Mouse (Mus musculus): ENCODE data around the gene Actn2.
A peak's percentile ranks its signal among the peaks of the same experiment; 100 is the strongest.

The Actn2 gene

GRCm38 (mm10) chr13:12311930-12312492 is 28.5 kb downstream of the Actn2 start:
- no peak for DNase-seq

GRCm38 (mm10) chr13:12311371-12311770 is 29.2 kb downstream of the Actn2 start:
- no peak for DNase-seq

DNA sequence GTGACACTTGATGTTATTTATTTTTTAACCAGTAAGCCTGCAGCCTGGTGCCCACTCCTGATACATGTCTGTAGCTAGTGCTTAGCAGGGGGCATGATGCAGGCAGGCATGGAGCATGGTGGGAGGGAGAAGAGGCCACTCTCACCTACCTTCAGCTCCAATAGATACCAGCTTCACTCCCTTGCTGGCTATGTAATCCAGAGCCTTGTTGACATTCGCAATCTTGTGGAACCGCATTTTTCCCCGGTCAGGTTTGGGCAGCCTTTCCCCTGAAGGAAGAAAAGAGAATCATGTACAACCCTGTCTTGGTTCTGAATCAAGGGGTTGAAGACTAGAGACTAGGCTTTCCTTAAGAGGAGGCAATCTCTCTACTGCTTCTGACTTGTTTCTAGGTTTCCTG is 31.1 kb downstream of the Actn2 start:
- no peak for DNase-seq

DNA sequence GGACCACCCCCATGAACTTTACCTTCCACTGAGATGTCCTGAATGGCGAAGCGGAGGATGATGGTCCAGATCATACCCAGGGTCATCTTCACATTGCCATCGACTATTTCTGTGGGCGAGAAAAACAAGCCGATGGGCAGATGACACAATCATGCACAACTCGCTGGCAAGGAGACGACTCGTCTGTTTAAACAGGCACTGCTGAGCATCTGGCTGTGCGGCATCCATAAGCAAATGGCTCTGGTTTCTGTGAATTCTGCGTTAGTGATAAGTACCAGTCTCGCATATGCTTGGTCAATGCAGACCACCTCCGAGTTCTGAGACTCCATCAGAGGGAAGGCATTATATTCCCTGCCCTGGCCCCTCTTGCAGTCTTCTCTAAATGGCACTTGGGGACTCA is 31.7 kb downstream of the Actn2 start:
- DNase-seq, result no peak

GRCm38 (mm10) chr13:12308473-12308872 is 32.1 kb downstream of the Actn2 start:
- no peak for DNase-seq

DNA sequence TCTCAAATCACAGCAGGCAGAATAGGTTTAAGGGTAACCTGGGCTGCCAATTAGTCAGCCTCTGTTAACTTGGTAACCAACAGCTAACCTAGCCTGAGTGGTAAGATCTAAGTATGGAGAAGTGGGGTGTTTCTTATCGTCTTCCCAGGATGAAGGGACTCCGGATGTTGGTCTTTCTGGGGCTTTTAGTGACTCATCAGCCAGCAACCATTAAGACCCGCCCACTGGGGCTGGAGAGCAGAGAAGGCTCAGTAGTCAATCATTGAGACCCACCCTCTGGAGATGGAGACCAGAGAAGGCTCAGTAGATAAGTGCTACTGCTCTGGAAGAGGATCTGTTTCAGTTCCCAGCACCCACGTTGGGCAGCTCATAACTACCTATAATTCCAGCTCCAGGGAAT is 33.3 kb downstream of the Actn2 start:
- no peak for DNase-seq

- DNase-seq, result no peak
These were observed 35.0 kb downstream of the Actn2 start for GRCm38 (mm10) chr13:12305540-12305939.

DNA sequence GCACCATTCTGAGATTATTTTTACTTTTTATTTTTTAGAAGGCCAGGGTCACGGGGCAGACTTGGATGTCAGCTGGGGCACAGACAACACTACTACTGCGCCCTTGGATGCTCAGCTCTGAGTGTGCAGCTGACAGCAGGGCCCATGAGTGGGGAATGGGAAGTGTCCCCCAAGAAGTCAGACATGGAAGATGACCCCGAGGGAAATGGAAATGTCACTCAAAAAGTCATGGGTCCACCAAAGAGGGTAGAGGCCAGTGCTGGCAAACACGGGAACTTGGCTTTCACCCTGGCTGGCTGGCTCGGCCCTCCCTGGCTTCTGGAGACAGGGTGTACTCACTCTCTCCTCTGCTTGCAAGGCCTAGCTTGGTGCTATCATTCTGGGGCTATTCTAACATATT is 35.6 kb downstream of the Actn2 start:
- peak; percentile 92 for DNase-seq

GRCm38 (mm10) chr13:12297777-12298176 is 42.8 kb downstream of the Actn2 start:
- DNase-seq, result no peak

- DNase-seq, result no peak
These were observed 43.9 kb downstream of the Actn2 start for GRCm38 (mm10) chr13:12296701-12297100.

DNA sequence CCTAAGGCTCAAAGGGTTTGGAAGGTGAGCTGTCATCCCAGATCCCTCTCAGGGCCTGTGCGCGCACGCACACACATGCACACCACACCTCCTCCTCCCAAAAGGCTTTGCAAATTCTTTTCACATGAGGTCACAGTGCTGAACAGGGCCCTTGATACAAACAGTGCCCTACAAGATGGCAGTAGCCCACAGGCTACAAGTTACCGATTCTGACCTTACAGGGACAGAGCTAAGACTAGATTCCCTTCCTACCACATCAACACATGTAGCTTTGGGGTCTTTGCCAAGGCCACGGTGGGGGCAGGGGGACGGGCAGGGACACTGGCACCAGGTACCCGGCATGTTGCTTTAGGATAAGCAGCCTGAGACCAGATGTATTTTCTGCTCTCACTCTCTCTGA is 46.8 kb downstream of the Actn2 start:
- DNase-seq, result peak; percentile 95

DNA sequence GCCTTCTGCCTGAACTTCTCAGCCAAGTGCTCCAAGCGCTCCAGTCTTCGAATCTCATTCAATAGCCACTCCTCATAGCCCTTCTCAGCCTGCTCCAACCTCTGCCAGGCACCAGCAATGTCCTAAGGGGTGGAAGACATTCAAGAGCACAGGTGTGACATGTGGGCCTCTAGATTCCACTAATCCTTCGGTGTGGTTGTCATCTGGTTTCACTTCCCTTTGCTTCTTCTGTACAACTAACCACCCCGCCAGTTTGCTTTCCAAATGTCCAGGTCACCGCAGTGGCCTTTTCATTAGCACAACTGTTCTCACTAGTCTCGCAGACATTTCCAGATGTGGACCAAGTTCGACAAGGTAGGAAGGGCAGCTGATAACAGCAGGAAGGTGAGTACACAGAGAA is 49.9 kb downstream of the Actn2 start:
- DNase-seq, result no peak

DNA sequence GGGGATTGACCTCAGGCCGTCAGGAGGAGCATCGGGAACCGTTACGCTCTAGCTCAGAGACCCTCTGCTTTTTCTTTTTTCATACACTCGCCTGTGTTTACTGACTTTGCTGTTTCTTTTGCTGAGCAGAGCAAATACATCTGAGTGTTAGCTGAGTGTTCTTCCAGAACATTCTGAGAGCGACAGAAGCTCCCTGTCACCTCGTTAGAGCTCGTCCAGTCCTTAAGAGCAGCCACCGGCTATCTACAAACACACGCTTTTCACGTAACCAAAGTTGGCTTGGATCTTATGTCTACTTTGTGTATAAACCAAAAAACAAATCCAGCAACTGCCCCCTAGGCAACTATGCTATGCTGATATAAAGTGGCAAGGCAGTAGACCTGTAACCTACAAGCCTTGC is 56.0 kb downstream of the Actn2 start:
- DNase-seq, result no peak

DNA sequence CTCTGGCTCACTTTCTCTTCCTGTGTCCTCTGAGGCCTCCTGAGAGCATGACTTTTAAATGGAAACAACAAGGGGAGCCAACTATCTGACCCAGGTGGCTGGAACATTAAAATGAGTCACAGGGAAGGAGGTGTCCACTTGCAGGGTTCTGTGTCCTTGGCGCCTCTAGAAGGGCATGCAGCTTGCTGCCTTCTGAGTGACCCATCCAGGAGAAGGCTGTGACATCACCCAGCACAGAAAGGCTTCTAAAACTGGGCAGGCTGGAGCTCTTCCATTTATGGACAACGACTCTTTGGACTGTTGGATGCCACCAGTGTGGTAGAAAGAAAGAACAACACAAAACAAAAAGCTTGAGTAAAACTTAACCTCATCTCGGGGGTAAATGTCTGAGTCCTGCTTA is 56.7 kb downstream of the Actn2 start:
- DNase-seq, result peak; percentile 98

DNA sequence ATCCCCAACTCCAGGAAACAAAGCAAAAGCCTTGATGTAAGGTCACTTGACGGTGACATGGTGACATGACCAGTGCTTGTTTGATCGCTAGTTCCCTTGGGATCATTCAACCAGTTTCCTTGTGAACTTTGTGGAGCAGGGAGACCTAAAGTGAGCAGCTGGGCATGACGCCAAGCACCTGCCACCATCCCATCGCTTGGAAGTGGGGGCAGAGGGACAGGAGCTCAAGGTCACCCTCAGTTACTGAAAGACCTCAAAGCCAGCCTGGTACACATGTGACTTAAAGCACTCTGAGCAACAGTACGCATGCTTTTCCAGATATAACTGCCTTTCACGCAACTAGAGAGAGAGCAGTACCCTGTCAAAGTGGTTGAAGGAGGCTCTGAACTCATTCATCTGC is 65.8 kb downstream of the Actn2 start:
- DNase-seq, result peak; percentile 92

DNA sequence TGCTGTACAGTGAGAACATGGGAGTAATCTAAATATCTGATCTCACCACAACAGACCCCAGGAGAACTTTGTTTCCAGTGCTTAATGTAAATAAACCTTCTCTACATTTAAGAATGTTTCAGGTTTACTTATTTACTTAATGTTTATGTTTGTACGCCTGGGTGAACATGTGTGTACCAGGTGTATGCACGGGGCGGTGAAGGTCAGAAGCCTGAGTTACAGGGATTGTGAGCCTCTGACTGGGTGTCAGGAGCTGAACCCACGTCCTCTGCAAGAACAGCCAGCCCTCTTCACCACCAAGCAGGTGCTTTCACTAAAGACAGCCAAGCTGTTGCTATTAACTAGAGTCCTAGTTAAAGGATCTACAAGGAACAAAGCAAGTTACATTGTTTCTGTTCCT is 66.3 kb downstream of the Actn2 start:
- no peak for DNase-seq

DNA sequence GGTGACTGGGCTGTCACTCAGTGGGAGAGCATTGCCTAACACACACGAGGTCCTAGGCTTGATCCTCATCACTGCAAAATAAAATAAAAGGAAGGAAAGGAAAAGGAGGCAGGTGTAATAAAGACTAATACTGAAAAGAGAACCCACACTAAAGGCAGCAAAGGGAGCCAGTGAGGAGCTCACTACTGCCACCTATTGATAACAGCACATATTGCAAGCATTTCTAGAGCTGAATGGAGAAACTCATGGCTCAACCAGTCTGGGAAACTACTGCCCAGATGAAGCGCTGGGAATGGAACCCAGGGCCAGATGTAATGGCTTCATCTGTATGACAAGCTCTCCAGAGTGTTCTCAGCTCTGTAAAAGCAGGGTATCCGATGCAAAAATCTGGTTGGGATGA is 67.6 kb downstream of the Actn2 start:
- no peak for DNase-seq

DNA sequence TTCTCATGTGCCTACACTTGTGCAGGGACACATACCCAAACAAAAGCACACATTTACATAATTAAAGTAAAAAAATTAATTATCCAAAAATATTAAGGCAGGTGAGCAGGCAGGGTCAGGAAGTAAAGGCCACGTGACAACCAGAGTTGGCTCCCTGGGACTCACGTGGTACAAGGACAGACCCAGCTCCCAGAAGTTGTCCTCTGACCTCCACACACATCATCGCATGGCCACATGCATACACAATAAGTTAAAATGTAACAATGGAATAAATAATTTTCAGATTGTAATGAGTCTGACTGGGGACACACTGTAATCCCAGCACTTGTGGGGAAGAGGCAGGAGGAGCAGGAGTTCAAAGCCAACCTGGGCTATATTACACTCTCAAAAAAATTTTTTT is 72.6 kb downstream of the Actn2 start:
- DNase-seq, result no peak

GRCm38 (mm10) chr13:12267097-12267496 is 73.5 kb downstream of the Actn2 start:
- no peak for DNase-seq

DNA sequence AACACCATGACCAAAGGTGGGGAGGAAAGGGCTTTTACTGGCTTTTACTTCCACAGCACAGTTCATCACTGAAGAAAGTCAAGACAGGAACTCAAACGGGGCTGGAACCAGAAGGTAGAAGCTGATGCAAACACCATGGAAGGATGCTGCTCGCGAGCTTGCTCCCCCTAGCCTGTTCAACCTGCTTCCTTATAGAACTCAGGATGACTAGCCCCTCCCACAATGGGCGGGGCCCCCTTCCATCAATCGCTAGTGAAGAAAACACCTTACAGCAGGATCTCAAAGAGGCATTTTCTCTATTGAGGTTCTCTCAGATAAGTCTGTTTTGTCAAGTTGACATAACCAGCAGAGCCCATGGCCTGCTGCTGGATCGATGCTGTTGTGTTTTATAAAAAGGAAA is 76.6 kb downstream of the Actn2 start:
- DNase-seq, result no peak

- DNase-seq, result no peak
These were observed 79.1 kb downstream of the Actn2 start for GRCm38 (mm10) chr13:12261505-12261904.

GRCm38 (mm10) chr13:12257391-12258380 is 82.9 kb downstream of the Actn2 start, which contains the start of gene Mtr:
Gene Mtr (minus strand): TSS chr13:12258113.
- DNase-seq, result peak; percentile 100

DNA sequence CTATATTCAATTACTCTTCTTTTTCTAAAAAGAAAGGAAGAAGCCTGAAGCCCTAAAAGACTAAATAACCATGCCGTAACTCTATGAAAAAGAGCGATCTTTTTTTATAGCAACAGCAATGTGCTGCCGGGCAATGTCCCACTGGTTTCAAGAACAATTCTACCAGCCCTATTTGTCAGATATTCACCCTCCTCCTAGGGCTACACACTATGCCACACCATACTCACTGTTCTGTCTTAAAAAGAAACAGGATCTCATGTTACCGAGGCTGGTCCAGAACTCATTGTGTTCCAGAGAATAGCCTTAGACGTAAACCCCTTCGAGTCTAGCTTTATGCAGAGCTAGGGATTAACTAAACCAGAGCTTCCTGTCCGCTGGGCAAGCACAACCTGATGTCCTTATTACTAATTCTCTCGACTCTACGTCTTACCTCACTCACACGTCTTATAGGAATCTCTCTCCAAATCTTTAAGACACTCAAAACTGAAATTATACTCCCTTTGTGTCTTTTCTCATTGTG is 83.6 kb downstream of the Actn2 start:
- no peak for DNase-seq

All from heart, adult 11 months (tissue).